Mouse (Mus musculus) gastrocnemius, adult 18-20 months (tissue): ENCODE data around the gene Cenpe. TPM values are rescaled to one million over a fixed set of nuclear protein-coding genes. Genes with fewer than 3 reads are reported as not detected.

Experiments
- total RNA-seq, 2 experiments: library from RNA; stranded (reverse); gene quantifications; 2 replicates each; pipeline ENCODE4 v1.2.3; 2021

Gene Cenpe
- total RNA-seq, 2 experiments from 2014 or later = 0.05 to 0.14 TPM

Other genes with a start within 250 kb of the Cenpe start
- gene Bdh2, start 68.7 kb downstream of the Cenpe start, total RNA-seq = 1 to 10 TPM; 1.6 to 2.6 TPM
- gene Slc9b2, start 95.2 kb downstream of the Cenpe start, total RNA-seq = not detected
- not detected for gene Slc9b1, start 135.5 kb downstream of the Cenpe start, total RNA-seq
- gene Cisd2, start 211.4 kb downstream of the Cenpe start, total RNA-seq = 10 to 100 TPM; 32.4 to 34.0 TPM
- gene Ube2d3, start 225.6 kb downstream of the Cenpe start, total RNA-seq = 100 to 1,000 TPM; 343 to 352 TPM